Mouse (Mus musculus): ENCODE data around the gene Man1a. TPM values are rescaled to one million over a fixed set of nuclear protein-coding genes. Genes with fewer than 3 reads are reported as not detected.
A peak's percentile ranks its signal among the peaks of the same experiment; 100 is the strongest.

The Man1a gene
- total RNA-seq, 2 experiments from 2014 or later = 16.0 to 21.8 TPM

GRCm38 (mm10) chr10:54063551-54064260 is 12.7 kb downstream of the Man1a start:
- no peak for ATAC-seq (replicated peaks; ENCODE audit: low FRiP score, low TSS enrichment, poor library complexity, severe bottlenecking)

GRCm38 (mm10) chr10:54062835-54063234 is 13.6 kb downstream of the Man1a start:
- no peak for ATAC-seq (replicated peaks; ENCODE audit: low FRiP score, low TSS enrichment, poor library complexity, severe bottlenecking)

GRCm38 (mm10) chr10:54061159-54061558 is 15.2 kb downstream of the Man1a start:
- ATAC-seq (replicated peaks; ENCODE audit: low FRiP score, low TSS enrichment, poor library complexity, severe bottlenecking) = no peak

- no peak for ATAC-seq (replicated peaks; ENCODE audit: low FRiP score, low TSS enrichment, poor library complexity, severe bottlenecking)
These were observed 15.8 kb downstream of the Man1a start for GRCm38 (mm10) chr10:54060587-54060986.

- ATAC-seq (replicated peaks; ENCODE audit: low FRiP score, low TSS enrichment, poor library complexity, severe bottlenecking) = no peak
These were observed 16.6 kb downstream of the Man1a start for GRCm38 (mm10) chr10:54059679-54060249.

- ATAC-seq (replicated peaks; ENCODE audit: low FRiP score, low TSS enrichment, poor library complexity, severe bottlenecking) = no peak
These were observed 17.3 kb downstream of the Man1a start for GRCm38 (mm10) chr10:54059092-54059496.

- no peak for ATAC-seq (replicated peaks; ENCODE audit: low FRiP score, low TSS enrichment, poor library complexity, severe bottlenecking)
These were observed 17.8 kb downstream of the Man1a start for GRCm38 (mm10) chr10:54058657-54059056.

- ATAC-seq (replicated peaks; ENCODE audit: low FRiP score, low TSS enrichment, poor library complexity, severe bottlenecking) = no peak
These were observed 22.2 kb downstream of the Man1a start for GRCm38 (mm10) chr10:54054188-54054587.

- ATAC-seq (replicated peaks; ENCODE audit: low FRiP score, low TSS enrichment, poor library complexity, severe bottlenecking) = no peak
These were observed 28.5 kb downstream of the Man1a start for GRCm38 (mm10) chr10:54047885-54048284.

- ATAC-seq (replicated peaks; ENCODE audit: low FRiP score, low TSS enrichment, poor library complexity, severe bottlenecking) = peak; percentile 42; the same call in 1 of the 2 replicates
These were observed 33.1 kb downstream of the Man1a start for GRCm38 (mm10) chr10:54043358-54043757.

GRCm38 (mm10) chr10:54042212-54042840 is 34.1 kb downstream of the Man1a start:
- peak; percentile 45 for ATAC-seq (replicated peaks; ENCODE audit: low FRiP score, low TSS enrichment, poor library complexity, severe bottlenecking)

GRCm38 (mm10) chr10:54040261-54041165 is 35.9 kb downstream of the Man1a start:
- peak; percentile 62 for ATAC-seq (replicated peaks; ENCODE audit: low FRiP score, low TSS enrichment, poor library complexity, severe bottlenecking)

- ATAC-seq (replicated peaks; ENCODE audit: low FRiP score, low TSS enrichment, poor library complexity, severe bottlenecking) = no peak
These were observed 36.7 kb downstream of the Man1a start for GRCm38 (mm10) chr10:54039754-54040153.

GRCm38 (mm10) chr10:54038734-54039133 is 37.7 kb downstream of the Man1a start:
- no peak for ATAC-seq (replicated peaks; ENCODE audit: low FRiP score, low TSS enrichment, poor library complexity, severe bottlenecking)

- peak; percentile 91 for ATAC-seq (replicated peaks; ENCODE audit: low FRiP score, low TSS enrichment, poor library complexity, severe bottlenecking)
These were observed 38.2 kb downstream of the Man1a start for GRCm38 (mm10) chr10:54038180-54038579.

GRCm38 (mm10) chr10:54037348-54038010 is 38.9 kb downstream of the Man1a start:
- ATAC-seq (replicated peaks; ENCODE audit: low FRiP score, low TSS enrichment, poor library complexity, severe bottlenecking) = peak; percentile 6; the same call in 1 of the 2 replicates

- ATAC-seq (replicated peaks; ENCODE audit: low FRiP score, low TSS enrichment, poor library complexity, severe bottlenecking) = no peak
These were observed 40.8 kb downstream of the Man1a start for GRCm38 (mm10) chr10:54035586-54035985.

- no peak for ATAC-seq (replicated peaks; ENCODE audit: low FRiP score, low TSS enrichment, poor library complexity, severe bottlenecking)
These were observed 41.6 kb downstream of the Man1a start for GRCm38 (mm10) chr10:54034779-54035178.

All from megakaryocyte-erythroid progenitor cell, adult 5-6 weeks (primary cell).